Mouse (Mus musculus) ES-E14 (cell line): ENCODE measurements at regions not wholly inside any gene's neighbourhood (a gene's known extent, or its start where the extent isn't known, plus 50 kb on each side); places are given as distances from the start of the nearest gene placed in this dataset.

ENCODE experiments used
- HCFC1 ChIP-seq: IDR thresholded peaks from 2 replicates; pipeline ENCODE4 v1.6.1; 2012; ENCODE audit warnings: low read length, inconsistent platforms, borderline replicate concordance; ENCODE audit not compliant: insufficient read depth
- MAFK ChIP-seq: IDR thresholded peaks from 2 replicates; pipeline ENCODE4 v1.6.1; 2014; ENCODE audit warnings: mild to moderate bottlenecking, low read depth, low read length, inconsistent platforms; ENCODE audit not compliant: insufficient read depth
- ZNF384 ChIP-seq: IDR thresholded peaks from 2 replicates; pipeline ENCODE4 v1.6.1; 2012; ENCODE audit warnings: low read depth, low read length, inconsistent platforms

DNA sequence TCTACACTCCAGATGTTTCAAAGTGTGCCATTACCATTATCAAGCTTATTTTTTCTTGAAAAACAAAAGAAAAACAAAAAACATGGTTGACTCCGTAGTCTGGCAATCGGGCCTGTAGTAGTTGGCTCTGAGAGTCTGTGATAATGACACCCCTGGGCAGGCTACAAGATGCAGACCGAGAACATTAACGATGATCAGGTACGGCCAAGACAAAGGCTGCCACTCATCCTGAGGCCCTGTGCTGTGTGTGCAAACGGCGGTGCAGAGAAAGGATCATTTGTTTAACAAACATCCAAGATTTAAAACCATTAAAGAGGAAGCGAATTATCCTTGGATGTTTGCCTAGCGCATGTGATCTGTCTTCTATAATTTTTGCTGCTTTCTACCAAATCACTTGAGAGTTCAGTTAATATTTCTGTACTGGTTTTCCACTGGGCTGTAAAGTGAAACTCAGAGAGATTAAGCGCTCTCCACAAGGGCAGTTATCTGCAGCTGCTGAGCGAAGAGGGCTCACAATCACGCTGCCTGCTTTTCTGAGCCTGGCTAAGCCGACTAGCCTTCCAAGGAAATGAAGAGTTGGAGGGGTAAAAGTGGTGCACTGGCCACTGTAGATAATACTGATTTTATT lies 257.0 kb downstream of the Adgrl2 start:
- TF ChIP-seq HCFC1 (no peak), MAFK (no peak), ZNF384 (no peak)
